Mouse (Mus musculus) limb, embryonic 15.5 days (tissue): ENCODE measurements around the gene Pde6h. TPM values are rescaled to one million over a fixed set of nuclear protein-coding genes. Genes with fewer than 3 reads are reported as not detected.

ENCODE experiments used
- ATAC-seq: fragments of 200-750 bp; cut with Nextera tagmentation; 2 replicates; pipeline ENCODE4 v1.8.0; 2017; ENCODE audit warnings: low read depth, moderate TSS enrichment; ENCODE audit not compliant: insufficient number of reproducible peaks, low FRiP score, low TSS enrichment
- H3K27ac ChIP-seq: fragments of 300-500 bp; sonication (generic); 2 replicates; pipeline ENCODE4 v1.5.1; 2015; ENCODE audit warnings: moderate library complexity, mild to moderate bottlenecking, inconsistent platforms
- H3K27me3 ChIP-seq: fragments of 300-500 bp; sonication (generic); 2 replicates; pipeline ENCODE4 v1.6.1; 2015; ENCODE audit warnings: inconsistent platforms
- H3K36me3 ChIP-seq: fragments of 300-500 bp; sonication (generic); 2 replicates; pipeline ENCODE4 v1.6.1; 2015; ENCODE audit warnings: inconsistent platforms
- H3K4me1 ChIP-seq: fragments of 300-500 bp; sonication (generic); 2 replicates; pipeline ENCODE4 v1.6.1; 2015; ENCODE audit warnings: inconsistent platforms
- H3K4me2 ChIP-seq: fragments of 300-500 bp; sonication (generic); 2 replicates; pipeline ENCODE4 v1.6.1; 2015; ENCODE audit warnings: mild to moderate bottlenecking, inconsistent platforms
- H3K4me3 ChIP-seq: fragments of 300-500 bp; sonication (generic); 2 replicates; pipeline ENCODE4 v1.5.1; 2015; ENCODE audit warnings: mild to moderate bottlenecking, inconsistent platforms
- H3K9ac ChIP-seq: fragments of 300-500 bp; sonication (generic); 2 replicates; pipeline ENCODE4 v1.6.1; 2015; ENCODE audit warnings: inconsistent platforms
- H3K9me3 ChIP-seq: fragments of 300-500 bp; sonication (generic); 2 replicates; pipeline ENCODE4 v1.6.1; 2016; ENCODE audit warnings: inconsistent platforms
- WGBS: fragments of 180-500 bp; shearing (Covaris S2); methylation state at CpG from one replicate; pipeline ENCODE4 v1.1.7; 2015; 5-methylcytosine and 5-hydroxymethylcytosine counted together
- polyA plus RNA-seq: library from polyadenylated mRNA; unstranded; fragments of >200 nt; fragmentation: Nextera tagmentation; extraction: Ambion mirVana; gene quantifications from 2 replicates; pipeline ENCODE4 v1.2.1, GENCODE M21; 2015

Gene Pde6h
- polyA plus RNA-seq, 1 experiment from 2014 or later: 0.19 TPM

- Histone ChIP-seq H3K4me3 (no peak overlapping the region), H3K4me2 (no peak overlapping the region), H3K9ac (no peak overlapping the region), H3K27ac (peak overlapping the region; percentile 69), H3K27me3 (no peaks in the 10 kb centered on the region), H3K4me1 (0 out of 2 replicates have a peak, but pooled peaks cover 8% of the 10 kb centered on the region), H3K36me3 (no peaks in the 10 kb centered on the region), H3K9me3 (no peaks in the 10 kb centered on the region)
- 64% methylated on average over 4 of the region's 4 CpGs for WGBS
- ATAC-seq: no peak
Observed at GRCm38 (mm10) chr6:136993574-136993973, 69.9 kb downstream of the Pde6h start.

GRCm38 (mm10) chr6:136995533-136995932, 71.9 kb downstream of the Pde6h start:
- 81% methylated on average over 8 of the region's 8 CpGs for WGBS
- Histone ChIP-seq H3K9me3 (no peaks in the 10 kb centered on the region), H3K4me2 (no peak overlapping the region), H3K9ac (no peak overlapping the region), H3K27ac (no peak overlapping the region), H3K27me3 (no peaks in the 10 kb centered on the region), H3K36me3 (no peaks in the 10 kb centered on the region), H3K4me3 (no peak overlapping the region), H3K4me1 (0 out of 2 replicates have a peak, but pooled peaks cover 5% of the 10 kb centered on the region)
- ATAC-seq: no peak

GRCm38 (mm10) chr6:136996336-136996735, 72.7 kb downstream of the Pde6h start:
- Histone ChIP-seq H3K27ac (no peak overlapping the region), H3K4me1 (0 out of 2 replicates have a peak, but pooled peaks cover 3% of the 10 kb centered on the region), H3K4me3 (no peak overlapping the region), H3K36me3 (no peaks in the 10 kb centered on the region), H3K9ac (no peak overlapping the region), H3K4me2 (no peak overlapping the region), H3K27me3 (no peaks in the 10 kb centered on the region), H3K9me3 (no peaks in the 10 kb centered on the region)
- ATAC-seq: no peak
- 61% methylated on average over 5 of the region's 5 CpGs for whole genome bisulfite sequencing

GRCm38 (mm10) chr6:136998181-136998580, 74.5 kb downstream of the Pde6h start:
- no peak overlapping the region for H3K27ac ChIP-seq
- 0 out of 2 replicates have a peak, but pooled peaks cover 3% of the 10 kb centered on the region for H3K4me1 ChIP-seq
- no peak for ATAC-seq
- no peaks in the 10 kb centered on the region for H3K9me3 ChIP-seq
- H3K4me3 ChIP-seq: no peak overlapping the region
- no peaks in the 10 kb centered on the region for H3K27me3 ChIP-seq
- no peak overlapping the region for H3K4me2 ChIP-seq
- WGBS: 85% methylated on average over 7 of the region's 7 CpGs
- H3K36me3 ChIP-seq: no peaks in the 10 kb centered on the region
- no peak overlapping the region for H3K9ac ChIP-seq

- Histone ChIP-seq H3K27ac (no peak overlapping the region), H3K4me1 (0 out of 2 replicates have a peak, but pooled peaks cover 3% of the 10 kb centered on the region), H3K9ac (no peak overlapping the region), H3K27me3 (no peaks in the 10 kb centered on the region), H3K4me3 (no peak overlapping the region), H3K9me3 (no peaks in the 10 kb centered on the region), H3K4me2 (no peak overlapping the region), H3K36me3 (no peaks in the 10 kb centered on the region)
- ATAC-seq: no peak
- WGBS: 81% methylated on average over 3 of the region's 3 CpGs
Observed at GRCm38 (mm10) chr6:136999009-136999408, 75.4 kb downstream of the Pde6h start.

GRCm38 (mm10) chr6:136999707-137000446, 76.2 kb downstream of the Pde6h start:
- no peak for ATAC-seq
- Histone ChIP-seq H3K27ac (no peak overlapping the region), H3K9ac (no peak overlapping the region), H3K4me2 (no peak overlapping the region), H3K4me3 (no peak overlapping the region), H3K36me3 (no peaks in the 10 kb centered on the region), H3K4me1 (no peaks in the 10 kb centered on the region), H3K9me3 (no peaks in the 10 kb centered on the region), H3K27me3 (no peaks in the 10 kb centered on the region)
- WGBS: 94% methylated on average over 15 of the region's 15 CpGs

- Histone ChIP-seq H3K36me3 (no peaks in the 10 kb centered on the region), H3K4me1 (no peaks in the 10 kb centered on the region), H3K4me3 (no peak overlapping the region), H3K27me3 (no peaks in the 10 kb centered on the region), H3K9ac (no peak overlapping the region), H3K27ac (no peak overlapping the region), H3K9me3 (no peaks in the 10 kb centered on the region), H3K4me2 (no peak overlapping the region)
- WGBS: 89% methylated on average over 10 of the region's 10 CpGs
- no peak for ATAC-seq
Observed at GRCm38 (mm10) chr6:137000706-137001105, 77.1 kb downstream of the Pde6h start.

GRCm38 (mm10) chr6:137001267-137002168, 77.9 kb downstream of the Pde6h start:
- Histone ChIP-seq H3K36me3 (no peaks in the 10 kb centered on the region), H3K4me1 (no peaks in the 10 kb centered on the region), H3K4me3 (no peak overlapping the region), H3K9me3 (no peaks in the 10 kb centered on the region), H3K4me2 (no peak overlapping the region), H3K27ac (no peak overlapping the region), H3K27me3 (no peaks in the 10 kb centered on the region), H3K9ac (no peak overlapping the region)
- 76% methylated on average over 6 of the region's 6 CpGs for WGBS
- ATAC-seq: no peak

GRCm38 (mm10) chr6:137002169-137002514, 78.5 kb downstream of the Pde6h start:
- no peak for ATAC-seq
- Histone ChIP-seq H3K36me3 (no peaks in the 10 kb centered on the region), H3K4me3 (no peak overlapping the region), H3K9ac (no peak overlapping the region), H3K4me2 (no peak overlapping the region), H3K27me3 (no peaks in the 10 kb centered on the region), H3K9me3 (no peaks in the 10 kb centered on the region), H3K4me1 (no peaks in the 10 kb centered on the region), H3K27ac (no peak overlapping the region)
- WGBS: 64% methylated on average over 5 of the region's 5 CpGs

GRCm38 (mm10) chr6:137004359-137004758, 80.7 kb downstream of the Pde6h start:
- no peaks in the 10 kb centered on the region for H3K9me3 ChIP-seq
- no peaks in the 10 kb centered on the region for H3K27me3 ChIP-seq
- ATAC-seq: no peak
- H3K27ac ChIP-seq: no peak overlapping the region
- no peak overlapping the region for H3K4me2 ChIP-seq
- H3K9ac ChIP-seq: no peak overlapping the region
- H3K4me3 ChIP-seq: no peak overlapping the region
- 80% methylated on average over 4 of the region's 4 CpGs for WGBS
- no peaks in the 10 kb centered on the region for H3K36me3 ChIP-seq
- no peaks in the 10 kb centered on the region for H3K4me1 ChIP-seq

GRCm38 (mm10) chr6:137011187-137011586, 87.6 kb downstream of the Pde6h start:
- no peak overlapping the region for H3K4me2 ChIP-seq
- no peak overlapping the region for H3K27ac ChIP-seq
- no peak overlapping the region for H3K4me3 ChIP-seq
- no peaks in the 10 kb centered on the region for H3K9me3 ChIP-seq
- H3K27me3 ChIP-seq: no peaks in the 10 kb centered on the region
- no peak overlapping the region for H3K9ac ChIP-seq
- 77% methylated on average over 5 of the region's 5 CpGs for WGBS
- no peak for ATAC-seq
- peaks cover 4% of the 10 kb centered on the region; the same call in 1 of the 2 replicates for H3K4me1 ChIP-seq
- H3K36me3 ChIP-seq: no peaks in the 10 kb centered on the region

- Histone ChIP-seq H3K9me3 (no peaks in the 10 kb centered on the region), H3K36me3 (no peaks in the 10 kb centered on the region), H3K9ac (no peak overlapping the region), H3K27ac (no peak overlapping the region), H3K4me1 (peaks cover 4% of the 10 kb centered on the region; the same call in 1 of the 2 replicates), H3K4me2 (no peak overlapping the region), H3K27me3 (no peaks in the 10 kb centered on the region), H3K4me3 (no peak overlapping the region)
- ATAC-seq: no peak
- 64% methylated on average over 6 of the region's 6 CpGs for WGBS
Observed at GRCm38 (mm10) chr6:137014346-137014745, 90.7 kb downstream of the Pde6h start.
